Mouse (Mus musculus) E14TG2a.4 (cell line): Measurements from ENCODE around the gene Spata18.

Source experiments
- H3K27me3 ChIP-seq: 2 replicates; pipeline ENCODE4 v1.6.1; 2014; ENCODE audit warnings: low read length, control low read depth; ENCODE audit not compliant: insufficient read depth
- H3K36me3 ChIP-seq: 2 replicates; pipeline ENCODE4 v1.6.1; 2014; ENCODE audit warnings: low read length, control low read depth; ENCODE audit not compliant: insufficient read depth
- H3K4me1 ChIP-seq: replicated peaks from 2 replicates; pipeline ENCODE4 v1.6.1; 2014; ENCODE audit warnings: low read depth, low read length, control low read depth
- H3K4me3 ChIP-seq: replicated peaks from 2 replicates; pipeline ENCODE4 v1.5.1; 2014; ENCODE audit warnings: mild to moderate bottlenecking, low read length
- H3K9me3 ChIP-seq: 2 replicates; pipeline ENCODE4 v1.6.1; 2014; ENCODE audit warnings: low read length, control low read depth
- CTCF ChIP-seq: conservative IDR thresholded peaks from 2 replicates; pipeline ENCODE4 v1.5.1; 2014; ENCODE audit warnings: low read length
- NANOG ChIP-seq: IDR thresholded peaks from 2 replicates; pipeline ENCODE4 v1.6.1; 2014; ENCODE audit warnings: borderline replicate concordance, low read length, mixed read lengths
- POU5F1 ChIP-seq: IDR thresholded peaks from 2 replicates; pipeline ENCODE4 v1.6.1; 2014; ENCODE audit warnings: low read length, borderline replicate concordance

Spata18 gene

DNA sequence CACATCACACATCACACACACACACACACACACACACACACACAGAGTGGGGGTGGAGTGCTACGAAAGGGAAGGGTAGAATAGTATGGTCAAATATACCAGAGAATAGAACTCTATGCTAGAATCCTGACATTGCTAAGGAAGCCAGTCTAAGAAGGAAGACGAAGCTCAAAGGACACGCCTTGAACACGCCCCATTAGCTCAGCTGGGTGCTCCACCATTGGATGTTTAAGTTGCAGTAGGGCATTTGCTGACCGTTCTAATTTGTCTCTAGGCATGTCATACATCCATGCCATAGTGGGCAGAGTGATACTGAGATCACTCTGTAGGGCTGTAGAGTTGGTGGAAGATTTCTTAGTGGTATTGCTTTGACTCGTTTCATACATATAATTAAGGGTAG lies 32.0 kb downstream of the Spata18 start:
- H3K9me3 ChIP-seq: no peaks in the 10 kb centered on the region
- H3K4me1 ChIP-seq: no peaks in the 10 kb centered on the region

DNA sequence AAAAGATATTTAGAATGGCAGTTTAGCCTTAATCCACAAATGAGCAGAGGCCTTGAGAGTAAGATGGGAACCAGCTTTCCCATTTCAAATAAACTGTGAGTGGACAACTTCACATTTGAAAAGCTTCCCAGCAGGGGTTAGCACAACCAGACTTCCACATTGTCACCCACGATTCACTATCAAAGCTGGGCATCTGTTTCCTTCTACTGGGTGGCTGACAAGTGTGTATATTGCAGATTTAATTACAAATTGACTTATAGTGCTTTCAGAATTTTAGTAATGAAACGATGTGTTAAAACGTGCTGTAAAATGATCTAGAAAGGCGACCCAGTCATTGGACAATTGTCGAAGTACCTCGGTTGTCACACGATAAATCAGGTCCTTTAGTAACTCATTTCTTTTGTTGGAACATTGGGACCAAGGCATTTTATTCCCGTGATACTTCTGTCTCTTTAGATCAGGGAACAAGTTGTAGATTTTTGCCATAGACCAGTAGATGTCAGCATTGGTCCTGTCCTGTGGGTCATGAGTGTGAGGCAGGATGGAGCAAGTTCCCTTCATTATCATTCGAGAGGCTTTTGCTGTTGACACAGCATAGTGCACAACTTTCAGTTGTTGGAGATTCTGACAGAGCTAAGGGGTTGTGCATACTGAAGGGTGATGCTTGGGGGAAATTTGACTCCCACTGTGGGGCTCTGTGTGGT lies 32.7 kb downstream of the Spata18 start:
- H3K4me3 ChIP-seq: no peak overlapping the region
- TF ChIP-seq CTCF: no peak
- TF ChIP-seq NANOG: no peak
- no peak for TF ChIP-seq POU5F1
- H3K36me3 ChIP-seq: no peaks in the 10 kb centered on the region
- no peaks in the 10 kb centered on the region for H3K4me1 ChIP-seq
- H3K9me3 ChIP-seq: no peaks in the 10 kb centered on the region
- H3K27me3 ChIP-seq: no peaks in the 10 kb centered on the region

More for the DNA sequence above, 32.0 kb downstream of the Spata18 start:
- Histone ChIP-seq H3K36me3 (no peaks in the 10 kb centered on the region), H3K27me3 (no peaks in the 10 kb centered on the region), H3K4me3 (no peak overlapping the region)
- no peak for TF ChIP-seq POU5F1
- no peak for TF ChIP-seq NANOG
- TF ChIP-seq CTCF: no peak

DNA sequence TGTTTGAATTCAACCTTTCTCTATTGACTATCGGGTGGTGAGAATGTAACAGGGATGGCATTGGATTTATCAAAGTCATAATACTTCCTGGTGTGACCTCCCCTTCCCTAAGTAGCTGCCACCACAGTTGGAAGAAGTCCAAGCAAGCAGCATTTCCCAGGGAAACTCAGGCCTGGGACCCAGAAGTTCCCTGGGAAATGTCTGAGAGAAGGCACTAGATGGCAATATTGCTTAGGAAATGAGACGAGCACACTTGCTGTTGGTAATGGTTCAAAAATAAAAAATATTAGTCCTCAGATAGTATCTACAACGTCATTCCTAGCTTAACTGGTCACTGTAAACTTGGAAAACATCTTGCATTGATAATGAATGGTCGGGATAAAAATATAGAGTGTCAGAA lies 35.0 kb downstream of the Spata18 start:
- no peaks in the 10 kb centered on the region for H3K27me3 ChIP-seq
- H3K9me3 ChIP-seq: no peaks in the 10 kb centered on the region
- TF ChIP-seq NANOG: no peak
- no peak for TF ChIP-seq POU5F1
- TF ChIP-seq CTCF: peak; percentile 18; the same call in 1 of the 2 replicates
- no peaks in the 10 kb centered on the region for H3K36me3 ChIP-seq
- H3K4me1 ChIP-seq: peaks cover 15% of the 10 kb centered on the region
- H3K4me3 ChIP-seq: no peak overlapping the region

DNA sequence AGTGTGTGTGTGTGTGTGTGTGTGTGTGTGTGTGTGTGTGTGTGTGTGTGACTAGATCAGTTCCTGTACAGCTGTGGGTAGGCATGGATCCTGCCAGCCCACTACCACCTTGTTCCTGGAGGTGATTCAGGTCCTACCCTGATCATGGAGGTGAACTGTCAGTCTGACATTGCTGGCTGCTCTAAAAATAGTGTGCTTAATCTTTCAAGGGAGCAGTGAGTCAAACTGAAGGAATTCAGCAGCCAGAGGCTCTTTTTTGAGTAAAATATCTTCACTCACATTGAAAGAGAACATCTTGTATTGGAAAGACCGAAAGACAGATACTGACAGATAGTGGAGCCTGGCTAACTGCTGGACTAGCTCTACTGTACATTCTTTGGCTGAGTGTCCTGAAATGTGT lies 37.4 kb downstream of the Spata18 start:
- no peaks in the 10 kb centered on the region for H3K36me3 ChIP-seq
- H3K27me3 ChIP-seq: no peaks in the 10 kb centered on the region
- H3K4me3 ChIP-seq: no peak overlapping the region
- H3K4me1 ChIP-seq: peaks cover 28% of the 10 kb centered on the region
- H3K9me3 ChIP-seq: no peaks in the 10 kb centered on the region
- TF ChIP-seq CTCF: no peak

DNA sequence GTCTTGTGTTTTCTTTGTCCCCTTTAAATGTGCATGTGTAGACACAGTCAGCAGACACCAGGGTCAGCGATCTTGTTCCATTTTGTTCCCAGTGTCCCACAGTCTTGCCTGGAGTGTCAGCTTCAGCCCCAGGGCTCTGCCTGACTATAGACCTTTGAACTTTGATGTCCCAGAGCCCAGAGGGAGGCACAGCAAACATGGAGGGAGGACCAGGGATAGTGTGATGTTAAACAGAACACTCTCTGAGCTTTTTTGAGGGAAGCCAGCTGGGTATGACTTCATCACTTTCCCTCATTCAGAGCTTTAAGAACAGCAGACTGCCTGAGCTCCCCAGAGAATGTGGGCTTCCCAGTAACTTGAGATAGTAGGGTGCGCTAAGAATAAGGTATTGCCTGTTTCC lies 39.0 kb downstream of the Spata18 start:
- TF ChIP-seq CTCF (no peak), NANOG (no peak), POU5F1 (no peak)
- Histone ChIP-seq H3K27me3 (no peaks in the 10 kb centered on the region), H3K4me3 (no peak overlapping the region), H3K4me1 (peaks cover 33% of the 10 kb centered on the region), H3K9me3 (no peaks in the 10 kb centered on the region), H3K36me3 (no peaks in the 10 kb centered on the region)

DNA sequence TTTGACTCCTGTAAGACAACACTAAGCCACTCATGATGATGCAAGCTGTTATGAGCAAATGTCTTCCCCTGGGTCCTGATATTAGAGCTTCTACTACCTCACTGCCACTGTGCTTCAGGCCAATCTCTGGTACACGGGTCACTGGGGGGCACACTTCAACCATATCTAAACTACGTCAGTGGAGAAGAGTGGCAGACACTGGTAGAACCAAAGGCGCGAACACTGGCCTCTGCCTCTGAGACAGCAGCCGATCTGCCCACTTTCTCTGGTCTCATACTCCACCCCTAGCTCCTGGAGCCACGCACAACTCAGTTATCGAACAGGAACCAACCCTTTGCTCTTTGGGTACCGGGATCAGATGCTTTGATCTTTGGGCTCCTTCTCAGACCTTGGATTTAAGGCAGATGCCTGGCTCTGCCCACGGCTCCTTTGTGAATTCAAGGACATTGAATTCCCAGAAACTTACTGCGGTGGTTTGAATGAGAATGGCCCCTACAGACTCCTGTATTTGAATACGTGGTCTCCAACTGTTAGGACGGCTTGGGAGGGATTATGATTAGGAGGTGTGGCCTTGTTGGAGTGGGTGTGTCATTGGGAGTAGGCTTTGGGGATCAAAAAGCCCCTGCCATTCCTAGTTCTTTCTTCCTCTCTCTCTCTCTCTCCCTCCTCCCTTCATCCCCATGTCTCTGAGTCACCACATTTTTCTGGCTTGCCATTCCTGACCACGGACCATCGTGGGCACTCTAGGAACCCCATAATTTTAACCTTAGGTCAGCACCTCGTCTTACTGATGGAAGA lies 40.7 kb downstream of the Spata18 start:
- Histone ChIP-seq H3K4me3 (peak overlapping the region; percentile 29; the same call in 1 of the 2 replicates), H3K27me3 (no peaks in the 10 kb centered on the region), H3K4me1 (peaks cover 33% of the 10 kb centered on the region), H3K36me3 (no peaks in the 10 kb centered on the region), H3K9me3 (no peaks in the 10 kb centered on the region)
- TF ChIP-seq NANOG (peak; percentile 76), POU5F1 (peak; percentile 80; the same call in 1 of the 2 replicates), CTCF (no peak)

DNA sequence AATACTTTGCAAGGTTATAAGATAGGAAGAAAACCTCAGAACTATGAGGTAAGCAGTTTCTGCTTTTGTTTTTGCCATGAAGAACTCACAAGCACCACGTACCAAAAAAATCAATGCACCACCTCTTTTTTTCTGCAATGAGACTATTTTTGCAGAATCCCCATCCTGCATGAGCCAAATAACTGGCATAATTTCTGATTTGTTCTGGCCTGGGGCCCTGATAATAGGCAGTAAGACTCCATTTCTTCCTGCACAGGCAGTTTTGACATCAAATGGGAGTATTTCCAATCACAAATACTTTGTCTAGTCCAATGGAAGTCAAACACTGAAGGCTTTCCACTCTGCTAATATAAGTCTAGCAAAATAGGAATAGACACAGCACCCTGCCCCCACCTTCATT lies 42.6 kb downstream of the Spata18 start:
- TF ChIP-seq CTCF (no peak), NANOG (no peak), POU5F1 (no peak)
- Histone ChIP-seq H3K4me1 (peaks cover 33% of the 10 kb centered on the region), H3K4me3 (no peak overlapping the region), H3K27me3 (no peaks in the 10 kb centered on the region), H3K36me3 (no peaks in the 10 kb centered on the region), H3K9me3 (no peaks in the 10 kb centered on the region)

DNA sequence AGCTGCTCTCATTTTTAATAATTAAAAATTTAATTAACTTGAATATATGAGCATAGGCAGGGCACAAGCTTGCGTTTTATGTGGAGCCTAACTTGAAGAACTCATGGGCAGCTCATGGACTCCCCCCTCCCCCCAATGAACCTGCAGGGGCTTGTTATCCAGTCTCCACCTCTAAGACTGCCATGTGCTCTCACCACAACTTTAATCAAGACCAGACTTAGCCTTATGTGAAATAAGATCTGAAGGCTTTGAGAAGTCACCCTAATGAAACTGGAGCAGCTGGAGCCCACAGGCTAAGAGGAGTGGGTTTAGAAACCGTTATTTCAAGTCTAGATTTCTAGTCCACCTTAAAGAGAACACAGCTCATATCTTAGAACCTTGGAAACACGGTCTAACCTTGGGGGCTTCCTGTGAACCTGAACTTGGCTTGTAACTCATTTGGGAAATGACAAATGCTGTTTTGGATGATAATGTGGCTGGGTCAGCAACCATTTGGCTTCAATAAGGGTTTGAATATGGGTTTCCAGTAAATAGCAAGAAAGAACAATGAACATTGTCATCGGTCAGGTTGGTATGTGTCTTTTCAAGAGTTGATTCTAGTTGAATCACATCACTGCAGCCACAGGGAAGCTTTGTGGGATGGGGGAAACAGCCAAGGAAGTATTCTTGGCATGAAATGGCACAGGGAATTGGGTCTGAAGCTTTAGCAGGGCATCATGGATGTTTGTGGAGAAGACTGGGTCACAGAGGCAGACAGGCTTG lies 43.3 kb downstream of the Spata18 start:
- Histone ChIP-seq H3K4me3 (no peak overlapping the region), H3K9me3 (no peaks in the 10 kb centered on the region), H3K4me1 (peaks cover 33% of the 10 kb centered on the region), H3K27me3 (no peaks in the 10 kb centered on the region), H3K36me3 (no peaks in the 10 kb centered on the region)
- TF ChIP-seq NANOG (no peak), CTCF (no peak), POU5F1 (no peak)
